Mouse (Mus musculus) liver, adult 2 months (tissue): ENCODE data around the gene Dnm3. TPM values are rescaled to one million over a fixed set of nuclear protein-coding genes. Genes with fewer than 3 reads are reported as not detected.

ENCODE experiments used
- DNase-seq: peaks from one replicate; pipeline ENCODE4 v3.0.0-alpha.2; 2011; ENCODE audit warnings: low read depth, low spot score; ENCODE audit errors: extremely low read depth
- H3K27ac ChIP-seq: fragments of 200-500 bp; replicated peaks from 2 replicates; pipeline ENCODE4 v1.5.1; 2012; ENCODE audit warnings: low read depth, mild to moderate bottlenecking, control low read depth, inconsistent platforms, low read length; ENCODE audit not compliant: insufficient read depth
- H3K27me3 ChIP-seq: fragments of 200-500 bp; 2 replicates; pipeline ENCODE4 v1.6.1; 2012; ENCODE audit warnings: mild to moderate bottlenecking, moderate library complexity, low read length, inconsistent platforms; ENCODE audit not compliant: control insufficient read depth, insufficient read depth
- H3K36me3 ChIP-seq: fragments of 200-500 bp; 2 replicates; pipeline ENCODE4 v1.6.1; 2012; ENCODE audit warnings: low read length, inconsistent platforms; ENCODE audit not compliant: control insufficient read depth, insufficient read depth
- H3K4me1 ChIP-seq: fragments of 200-500 bp; 2 replicates; pipeline ENCODE4 v1.6.1; 2011; ENCODE audit warnings: low read length; ENCODE audit not compliant: control insufficient read depth, insufficient read depth
- H3K4me3 ChIP-seq: fragments of 200-500 bp; 2 replicates; pipeline ENCODE4 v1.5.1; 2011; ENCODE audit warnings: low read depth, mild to moderate bottlenecking, control low read depth, low read length, moderate library complexity; ENCODE audit not compliant: insufficient read depth
- H3K79me2 ChIP-seq: fragments of 200-500 bp; 2 replicates; pipeline ENCODE4 v1.6.1; 2012; ENCODE audit warnings: inconsistent platforms, mild to moderate bottlenecking, low read length, moderate library complexity; ENCODE audit not compliant: control insufficient read depth, insufficient read depth
- H3K9ac ChIP-seq: fragments of 200-500 bp; 2 replicates; pipeline ENCODE4 v1.6.1; 2012; ENCODE audit warnings: low read depth, mild to moderate bottlenecking, control low read depth, inconsistent platforms, low read length
- CTCF ChIP-seq: fragments of 200-500 bp; IDR thresholded peaks from 2 replicates; pipeline ENCODE4 v1.5.1; 2011; ENCODE audit warnings: low read depth, low read length, control low read depth
- POLR2A ChIP-seq: fragments of 200-500 bp; IDR thresholded peaks from 2 replicates; pipeline ENCODE4 v1.6.1; 2011; ENCODE audit warnings: low read length, control low read depth; ENCODE audit not compliant: insufficient read depth; ENCODE audit errors: extremely low read depth
- WGBS: fragments of 180-500 bp; shearing (Covaris S2); methylation state at CpG from one replicate; pipeline ENCODE4 v1.1.7; 2018; 5-methylcytosine and 5-hydroxymethylcytosine counted together
- polyA plus RNA-seq: library from polyadenylated mRNA; depleted of rRNA; stranded (reverse); fragments of >200 nt; gene quantifications from 2 replicates; pipeline ENCODE4 v1.2.3, GENCODE M21; 2012
- total RNA-seq: library from RNA; depleted of rRNA; stranded (reverse); fragments of >200 nt; gene quantifications from 2 replicates; pipeline ENCODE4 v1.2.3, GENCODE M21; 2014

Gene Dnm3
- total and polyA plus RNA-seq, 2 experiments: 0.46 to 0.60 TPM

DNA sequence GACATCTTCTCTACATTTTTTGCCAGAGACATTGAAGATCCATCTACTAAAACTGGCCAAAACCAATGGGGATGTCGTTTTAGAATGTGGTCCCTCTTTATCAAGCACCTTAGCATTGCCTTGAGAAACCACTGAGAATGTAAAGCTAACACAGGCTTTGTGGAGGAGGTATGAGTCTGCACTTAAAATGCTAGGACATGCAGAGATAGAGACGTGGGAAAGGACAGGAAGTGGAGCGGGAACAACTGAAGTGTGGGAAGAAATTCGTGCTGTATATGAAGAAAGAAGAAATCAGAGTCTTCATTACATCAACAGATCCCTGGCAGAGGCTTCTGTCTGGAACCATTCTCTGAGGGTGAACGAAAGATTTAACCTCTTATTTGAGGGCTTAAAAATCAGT lies 121.4 kb downstream of the Dnm3 start:
- Histone ChIP-seq H3K27ac (no peak overlapping the region), H3K9ac (no peak overlapping the region), H3K36me3 (no peaks in the 10 kb centered on the region), H3K79me2 (no peaks in the 10 kb centered on the region), H3K4me3 (no peak overlapping the region), H3K4me1 (no peaks in the 10 kb centered on the region), H3K27me3 (no peaks in the 10 kb centered on the region)
- DNase-seq: no peak
- 70% methylated on average over 5 of the region's 5 CpGs for WGBS
- TF ChIP-seq CTCF: no peak
- TF ChIP-seq POLR2A: no peak

DNA sequence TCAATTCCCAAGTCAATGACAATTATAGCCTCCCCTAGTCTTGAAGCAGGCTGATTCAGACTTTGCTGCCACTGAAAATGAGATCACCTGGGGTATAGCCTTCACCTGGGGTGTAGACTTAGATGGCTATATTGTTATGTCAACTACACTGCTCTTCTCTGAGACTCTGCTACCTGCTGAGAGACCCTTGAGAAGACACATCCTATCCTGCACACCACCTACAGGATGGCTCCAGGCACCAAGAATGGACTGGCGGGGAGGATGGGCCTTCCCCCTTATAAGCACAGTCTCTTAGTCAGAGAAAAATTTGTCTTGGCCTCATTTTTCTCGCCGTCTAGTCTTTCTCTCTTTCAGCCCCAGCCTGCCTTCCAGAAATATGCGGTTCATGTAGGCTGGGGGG lies 123.1 kb downstream of the Dnm3 start:
- TF ChIP-seq CTCF (no peak), POLR2A (no peak)
- WGBS: 82% methylated on average over 4 of the region's 4 CpGs

GRCm38 (mm10) chr1:162353831-162354230 lies 124.0 kb downstream of the Dnm3 start:
- TF ChIP-seq CTCF (no peak), POLR2A (no peak)
- H3K27ac ChIP-seq: no peak overlapping the region
- no peaks in the 10 kb centered on the region for H3K79me2 ChIP-seq
- no peak for DNase-seq
- WGBS: 91% methylated on average over 4 of the region's 4 CpGs
- H3K27me3 ChIP-seq: no peaks in the 10 kb centered on the region
- H3K36me3 ChIP-seq: no peaks in the 10 kb centered on the region
- no peak overlapping the region for H3K9ac ChIP-seq
- H3K4me1 ChIP-seq: no peaks in the 10 kb centered on the region
- H3K4me3 ChIP-seq: no peak overlapping the region

More for the DNA sequence above, 123.1 kb downstream of the Dnm3 start:
- H3K79me2 ChIP-seq: no peaks in the 10 kb centered on the region
- H3K36me3 ChIP-seq: no peaks in the 10 kb centered on the region
- DNase-seq: no peak
- no peak overlapping the region for H3K4me3 ChIP-seq
- H3K4me1 ChIP-seq: no peaks in the 10 kb centered on the region
- no peak overlapping the region for H3K9ac ChIP-seq
- no peak overlapping the region for H3K27ac ChIP-seq
- no peaks in the 10 kb centered on the region for H3K27me3 ChIP-seq

GRCm38 (mm10) chr1:162349306-162349705 lies 128.5 kb downstream of the Dnm3 start:
- DNase-seq: no peak
- no peaks in the 10 kb centered on the region for H3K4me1 ChIP-seq
- no peak overlapping the region for H3K4me3 ChIP-seq
- no peak overlapping the region for H3K9ac ChIP-seq
- 89% methylated on average over 6 of the region's 6 CpGs for WGBS
- no peaks in the 10 kb centered on the region for H3K36me3 ChIP-seq
- no peaks in the 10 kb centered on the region for H3K27me3 ChIP-seq
- no peaks in the 10 kb centered on the region for H3K79me2 ChIP-seq
- H3K27ac ChIP-seq: no peak overlapping the region
- TF ChIP-seq CTCF (no peak), POLR2A (no peak)

GRCm38 (mm10) chr1:162346456-162347011 lies 131.3 kb downstream of the Dnm3 start:
- no peak for DNase-seq
- 72% methylated on average over 4 of the region's 4 CpGs for WGBS

DNA sequence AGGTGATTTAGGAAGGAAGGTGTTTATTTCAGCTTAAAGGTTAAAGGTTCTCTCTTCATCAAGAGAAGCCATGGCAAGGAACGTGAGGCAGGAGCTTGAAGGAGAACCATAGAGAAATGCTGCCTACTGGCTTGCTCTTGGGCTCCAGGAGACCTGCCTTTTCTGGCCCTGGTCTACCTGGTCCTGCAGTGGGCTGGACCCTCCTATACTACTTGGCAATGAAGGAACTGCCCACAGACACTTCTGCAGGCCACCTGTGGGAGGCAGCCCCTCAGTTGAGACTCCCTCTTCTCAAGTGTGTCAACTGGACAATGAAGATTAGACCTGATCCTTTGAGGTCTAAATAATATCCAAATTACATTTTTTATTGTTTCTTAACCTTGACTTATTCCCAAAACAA lies 140.7 kb downstream of the Dnm3 start:
- Histone ChIP-seq H3K36me3 (no peaks in the 10 kb centered on the region), H3K9ac (no peak overlapping the region), H3K27ac (no peak overlapping the region), H3K4me1 (no peaks in the 10 kb centered on the region), H3K79me2 (no peaks in the 10 kb centered on the region), H3K4me3 (no peak overlapping the region), H3K27me3 (no peaks in the 10 kb centered on the region)
- TF ChIP-seq CTCF (no peak), POLR2A (no peak)
- DNase-seq: no peak
- WGBS: 87% methylated on average over 1 of the region's 1 CpGs

More at GRCm38 (mm10) chr1:162346456-162347011, 131.3 kb downstream of the Dnm3 start:
- Histone ChIP-seq H3K27ac (no peak overlapping the region), H3K9ac (no peak overlapping the region), H3K4me3 (no peak overlapping the region), H3K36me3 (no peaks in the 10 kb centered on the region), H3K79me2 (no peaks in the 10 kb centered on the region), H3K27me3 (no peaks in the 10 kb centered on the region), H3K4me1 (no peaks in the 10 kb centered on the region)
- TF ChIP-seq CTCF: no peak
- no peak for TF ChIP-seq POLR2A
